Mouse (Mus musculus) forebrain, embryonic 16.5 days (tissue): ENCODE data around the gene Adrb1. TPM values are rescaled to one million over a fixed set of nuclear protein-coding genes. Genes with fewer than 3 reads are reported as not detected.

Experiments used
- ATAC-seq: fragments of 200-750 bp; cut with Nextera tagmentation; 2 replicates; pipeline ENCODE4 v1.8.0; 2017; ENCODE audit warnings: mild to moderate bottlenecking, moderate library complexity
- H3K27ac ChIP-seq: fragments of 300-500 bp; sonication (generic); 2 replicates; pipeline ENCODE4 v1.5.1; 2014; ENCODE audit warnings: low read length, control low read depth
- H3K27me3 ChIP-seq: fragments of 300-500 bp; sonication (generic); replicated peaks from 2 replicates; pipeline ENCODE4 v1.6.1; 2014; ENCODE audit warnings: low read length; ENCODE audit not compliant: control insufficient read depth, insufficient read depth
- H3K36me3 ChIP-seq: fragments of 300-500 bp; sonication (generic); 2 replicates; pipeline ENCODE4 v1.6.1; 2014; ENCODE audit not compliant: control insufficient read depth, insufficient read depth
- H3K4me1 ChIP-seq: fragments of 300-500 bp; sonication (generic); replicated peaks from 2 replicates; pipeline ENCODE4 v1.6.1; 2014; ENCODE audit warnings: low read length; ENCODE audit not compliant: control insufficient read depth, insufficient read depth
- H3K4me2 ChIP-seq: fragments of 300-500 bp; sonication (generic); 2 replicates; pipeline ENCODE4 v1.6.1; 2014; ENCODE audit warnings: mild to moderate bottlenecking, low read length, control low read depth
- H3K4me3 ChIP-seq: fragments of 300-500 bp; sonication (generic); replicated peaks from 2 replicates; pipeline ENCODE4 v1.5.1; 2014; ENCODE audit warnings: mild to moderate bottlenecking, low read length, control low read depth
- H3K9ac ChIP-seq: fragments of 300-500 bp; sonication (generic); replicated peaks from 2 replicates; pipeline ENCODE4 v1.6.1; 2014; ENCODE audit warnings: low read depth, low read length, control low read depth
- H3K9me3 ChIP-seq: fragments of 300-500 bp; sonication (generic); 2 replicates; pipeline ENCODE4 v1.6.1; 2016; ENCODE audit warnings: low read length; ENCODE audit not compliant: control insufficient read depth
- WGBS: fragments of 180-500 bp; shearing (Covaris S2); extraction: QIAGEN DNeasy Blood & Tissue Kit; methylation state at CpG from one replicate; pipeline ENCODE4 v1.1.7; 2014; 5-methylcytosine and 5-hydroxymethylcytosine counted together
- polyA plus RNA-seq: library from polyadenylated mRNA; unstranded; fragments of >200 nt; fragmentation: Nextera tagmentation; extraction: Ambion mirVana; gene quantifications from 2 replicates; pipeline ENCODE4 v1.2.1, GENCODE M21; 2015

Adrb1 gene
- polyA plus RNA-seq, 1 experiment from 2014 or later = 2.2 TPM

DNA sequence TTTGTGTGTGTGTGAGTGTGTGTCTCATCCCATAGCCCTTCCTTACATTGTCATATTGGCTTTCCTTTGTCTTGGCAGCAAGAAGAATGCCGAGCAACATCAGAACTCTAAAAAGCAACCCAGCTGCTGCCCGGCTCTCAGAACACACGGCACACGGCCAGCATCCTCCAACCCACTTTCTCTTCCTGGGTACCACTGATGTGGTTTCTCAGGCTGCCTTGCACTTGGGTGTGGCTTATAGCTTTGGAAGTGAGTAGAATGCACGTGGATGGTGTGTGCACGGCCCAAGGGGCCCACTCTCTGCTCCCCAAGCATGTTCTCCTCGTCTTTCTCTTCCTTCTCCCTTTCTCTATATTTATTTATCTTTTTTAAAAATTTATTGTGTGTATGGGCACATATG is 36.5 kb upstream of the Adrb1 start:
- ATAC-seq = no peak
- no peaks in the 10 kb centered on the region for H3K36me3 ChIP-seq
- 76% methylated on average over 7 of the region's 7 CpGs for WGBS

DNA sequence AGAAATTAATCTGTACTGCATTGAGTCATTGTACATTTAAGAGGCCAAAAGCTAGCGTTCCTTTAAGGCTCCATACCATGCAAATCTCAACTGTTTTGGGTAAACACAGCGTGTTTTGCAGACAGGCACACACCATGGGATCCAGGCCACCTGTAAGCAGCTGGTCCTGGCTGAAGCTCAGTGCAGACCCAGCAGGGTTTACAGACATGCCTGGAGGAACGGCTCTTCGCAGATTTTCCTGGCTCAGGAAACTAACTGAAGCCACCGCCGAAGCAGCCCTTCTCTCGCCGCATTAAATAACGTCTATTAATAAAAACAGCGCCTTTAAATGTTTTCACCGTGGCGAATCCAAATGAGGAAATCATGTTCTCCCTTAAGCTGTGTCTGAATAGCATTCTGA is 35.8 kb upstream of the Adrb1 start:
- 41% methylated on average over 12 of the region's 12 CpGs for WGBS
- Histone ChIP-seq H3K27ac (0 out of 2 replicates have a peak overlapping the region, but pooled peaks have one; percentile 8), H3K9ac (no peak overlapping the region), H3K4me3 (no peak overlapping the region), H3K36me3 (no peaks in the 10 kb centered on the region), H3K4me2 (no peak overlapping the region), H3K4me1 (peaks cover 16% of the 10 kb centered on the region), H3K9me3 (no peaks in the 10 kb centered on the region), H3K27me3 (no peaks in the 10 kb centered on the region)
- ATAC-seq = peak; percentile 58; the same call in 1 of the 2 replicates

More for the DNA sequence above, 36.5 kb upstream of the Adrb1 start:
- Histone ChIP-seq H3K4me2 (no peak overlapping the region), H3K4me1 (peaks cover 16% of the 10 kb centered on the region), H3K9me3 (no peaks in the 10 kb centered on the region), H3K4me3 (no peak overlapping the region), H3K27me3 (no peaks in the 10 kb centered on the region), H3K9ac (no peak overlapping the region), H3K27ac (no peak overlapping the region)

DNA sequence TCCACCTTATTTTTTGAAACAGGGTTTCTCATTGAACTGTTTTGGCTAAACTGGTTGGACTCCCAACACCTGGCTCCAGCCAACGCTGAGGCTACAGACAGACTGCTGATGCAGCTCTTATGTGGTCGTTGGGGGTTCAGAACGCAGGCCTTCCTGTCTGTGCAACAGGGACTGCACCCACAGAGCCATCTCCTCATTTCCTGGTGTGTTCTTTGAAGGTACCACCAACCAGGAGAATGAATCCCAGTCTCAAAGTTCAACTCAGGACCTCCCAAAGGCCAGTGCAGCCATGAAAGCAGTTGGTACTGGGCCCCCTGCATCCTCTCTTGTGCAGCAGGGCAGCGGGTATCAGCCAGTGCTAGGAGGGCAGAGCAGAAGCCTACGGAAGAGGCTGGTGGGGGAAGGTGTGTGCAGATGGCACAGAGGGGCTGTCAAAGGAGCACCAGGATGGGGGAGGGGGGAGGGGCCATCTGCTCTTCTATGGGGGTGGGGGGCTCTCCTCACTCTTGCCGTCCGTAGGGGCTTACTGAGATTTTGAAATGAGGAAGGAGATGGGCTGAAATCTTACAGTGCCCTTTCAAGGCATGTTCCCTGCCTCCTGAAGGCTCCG is 34.9 kb upstream of the Adrb1 start:
- Histone ChIP-seq H3K36me3 (no peaks in the 10 kb centered on the region), H3K4me1 (peaks cover 16% of the 10 kb centered on the region), H3K9me3 (no peaks in the 10 kb centered on the region), H3K27ac (no peak overlapping the region), H3K4me3 (no peak overlapping the region), H3K9ac (no peak overlapping the region), H3K4me2 (no peak overlapping the region), H3K27me3 (no peaks in the 10 kb centered on the region)
- ATAC-seq = no peak
- 76% methylated on average over 8 of the region's 8 CpGs for WGBS

DNA sequence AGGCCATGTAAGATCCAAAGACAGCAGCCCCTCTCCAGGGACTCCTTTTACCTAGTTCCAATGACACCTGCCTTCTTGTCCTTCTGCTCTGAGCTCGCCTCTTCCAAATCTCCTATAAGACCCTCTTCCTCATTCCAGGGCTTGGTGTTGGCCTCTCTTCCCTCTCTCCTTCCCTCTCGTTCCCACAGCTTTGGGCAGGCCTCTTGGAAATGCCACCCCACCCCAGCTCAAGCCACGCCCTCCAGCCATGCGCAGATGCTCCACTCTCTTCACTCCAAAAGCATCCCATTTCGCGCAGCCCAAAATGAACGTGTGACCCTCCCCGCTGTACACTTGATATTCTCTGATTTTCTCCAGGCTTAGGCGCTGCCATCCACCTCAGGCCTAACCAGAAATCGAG is 34.3 kb upstream of the Adrb1 start:
- Histone ChIP-seq H3K4me2 (no peak overlapping the region), H3K9me3 (no peaks in the 10 kb centered on the region), H3K27ac (no peak overlapping the region), H3K36me3 (no peaks in the 10 kb centered on the region), H3K9ac (no peak overlapping the region), H3K4me1 (peaks cover 16% of the 10 kb centered on the region), H3K27me3 (no peaks in the 10 kb centered on the region), H3K4me3 (no peak overlapping the region)
- 86% methylated on average over 10 of the region's 10 CpGs for WGBS
- ATAC-seq = no peak

DNA sequence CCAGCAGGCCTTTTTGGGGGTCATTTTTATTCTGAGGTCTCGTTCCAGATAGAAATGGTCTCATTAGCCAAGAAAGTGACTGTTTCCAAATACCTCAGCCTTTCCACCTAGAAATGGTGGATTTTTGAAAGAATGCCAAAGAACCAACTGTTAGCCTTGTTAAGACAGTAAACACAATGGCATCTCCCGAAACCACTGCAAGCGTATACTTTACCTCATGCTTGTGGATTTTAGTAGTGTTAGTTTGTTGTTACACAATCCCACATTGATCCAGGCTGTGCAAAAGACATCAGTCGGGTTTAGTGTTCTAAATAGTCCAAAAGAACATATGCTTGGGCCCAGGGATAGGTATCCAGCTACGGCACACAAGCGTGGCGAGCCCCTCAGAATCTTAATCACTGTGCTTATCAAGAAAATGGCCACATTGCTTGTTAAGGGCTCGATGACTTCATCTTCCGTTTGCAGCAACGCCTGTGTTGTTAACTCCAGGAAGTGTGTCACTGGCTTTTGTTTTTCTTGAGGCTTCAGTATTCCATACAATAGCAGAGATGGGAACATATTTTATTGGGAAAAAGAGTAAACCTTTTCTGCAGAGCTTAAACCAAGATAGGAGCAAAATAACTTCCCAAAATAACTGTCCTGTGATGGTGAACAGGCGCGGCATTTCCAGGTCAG is 33.2 kb upstream of the Adrb1 start:
- Histone ChIP-seq H3K36me3 (no peaks in the 10 kb centered on the region), H3K27ac (no peak overlapping the region), H3K9ac (no peak overlapping the region), H3K4me2 (no peak overlapping the region), H3K4me3 (no peak overlapping the region), H3K9me3 (no peaks in the 10 kb centered on the region), H3K4me1 (peaks cover 16% of the 10 kb centered on the region), H3K27me3 (no peaks in the 10 kb centered on the region)
- no peak for ATAC-seq
- WGBS = 55% methylated on average over 12 of the region's 12 CpGs

DNA sequence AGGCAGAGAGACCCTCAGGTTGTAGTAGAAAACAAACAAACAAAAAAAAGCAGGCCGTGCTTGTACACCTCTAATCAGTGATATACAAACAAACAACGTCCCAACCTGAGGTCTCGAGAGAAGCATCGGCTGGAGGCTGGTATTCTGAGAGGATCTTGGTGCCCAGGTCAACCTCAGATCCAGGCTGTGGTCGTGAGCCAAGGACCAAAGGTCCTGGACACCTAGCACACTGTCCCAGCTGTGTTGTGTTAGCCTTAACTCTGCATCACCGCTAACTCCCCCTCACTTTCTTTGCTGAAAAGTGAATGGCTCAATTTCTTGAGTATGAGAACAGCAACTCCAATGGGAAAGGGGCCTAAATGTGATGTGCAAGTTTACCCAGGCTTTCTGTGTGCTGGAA is 32.5 kb upstream of the Adrb1 start:
- no peak overlapping the region for H3K9ac ChIP-seq
- no peak for ATAC-seq
- no peaks in the 10 kb centered on the region for H3K27me3 ChIP-seq
- H3K4me3 ChIP-seq = no peak overlapping the region
- WGBS = 86% methylated on average over 6 of the region's 6 CpGs
- no peaks in the 10 kb centered on the region for H3K36me3 ChIP-seq
- H3K27ac ChIP-seq = no peak overlapping the region
- H3K4me1 ChIP-seq = peaks cover 16% of the 10 kb centered on the region
- no peak overlapping the region for H3K4me2 ChIP-seq
- no peaks in the 10 kb centered on the region for H3K9me3 ChIP-seq

DNA sequence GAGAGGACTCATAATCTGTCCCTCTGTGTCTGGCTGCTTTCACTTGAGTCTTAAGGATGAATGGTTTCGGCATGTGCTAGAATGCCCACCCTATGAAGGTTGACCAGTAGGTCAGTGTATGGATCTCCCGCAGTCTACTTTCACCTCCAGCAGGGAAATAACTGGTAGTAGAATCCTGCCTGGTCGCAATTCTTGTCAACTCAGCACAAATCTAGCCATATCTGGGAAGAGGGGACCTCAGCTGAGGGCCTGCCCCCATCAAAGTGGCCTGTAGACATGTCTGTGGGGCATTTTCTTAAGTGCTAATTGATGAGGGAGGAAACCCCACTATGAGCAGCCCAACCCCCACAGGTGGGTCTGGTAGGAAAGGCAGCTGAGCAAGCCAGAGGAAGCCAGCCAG is 30.9 kb upstream of the Adrb1 start:
- WGBS = 91% methylated on average over 3 of the region's 3 CpGs
- H3K9ac ChIP-seq = no peak overlapping the region
- peaks cover 15% of the 10 kb centered on the region for H3K4me1 ChIP-seq
- H3K27me3 ChIP-seq = no peaks in the 10 kb centered on the region
- ATAC-seq = no peak
- no peak overlapping the region for H3K4me3 ChIP-seq
- no peak overlapping the region for H3K4me2 ChIP-seq
- no peaks in the 10 kb centered on the region for H3K36me3 ChIP-seq
- H3K9me3 ChIP-seq = no peaks in the 10 kb centered on the region
- H3K27ac ChIP-seq = no peak overlapping the region

DNA sequence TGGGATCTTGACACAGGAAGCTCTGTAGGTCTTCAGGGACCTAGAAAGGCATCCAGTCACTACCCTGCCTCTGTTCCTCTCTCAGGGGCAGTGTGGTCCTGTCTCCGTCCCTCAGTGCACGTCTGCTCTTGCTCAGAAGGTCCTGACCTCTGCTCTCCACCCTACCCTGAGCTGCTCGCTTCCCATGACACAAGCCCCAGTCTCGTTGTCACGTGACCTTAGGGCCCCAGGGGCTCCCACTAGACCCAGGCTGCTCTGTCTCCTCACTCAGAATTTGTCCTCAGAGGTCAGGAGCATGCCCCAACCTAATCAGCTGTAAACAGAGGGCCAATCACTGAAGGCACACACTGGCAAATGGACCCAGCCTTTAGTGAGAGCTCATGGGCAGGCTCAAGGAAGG is 29.5 kb upstream of the Adrb1 start:
- no peak overlapping the region for H3K4me2 ChIP-seq
- H3K4me3 ChIP-seq = no peak overlapping the region
- peaks cover 5% of the 10 kb centered on the region for H3K4me1 ChIP-seq
- no peaks in the 10 kb centered on the region for H3K27me3 ChIP-seq
- no peaks in the 10 kb centered on the region for H3K36me3 ChIP-seq
- no peak overlapping the region for H3K9ac ChIP-seq
- no peaks in the 10 kb centered on the region for H3K9me3 ChIP-seq
- WGBS = 44% methylated on average over 5 of the region's 5 CpGs
- H3K27ac ChIP-seq = no peak overlapping the region
- no peak for ATAC-seq

GRCm38 (mm10) chr19:56697370-56698144 is 24.4 kb upstream of the Adrb1 start:
- H3K9me3 ChIP-seq = no peaks in the 10 kb centered on the region
- H3K27me3 ChIP-seq = no peaks in the 10 kb centered on the region
- H3K4me3 ChIP-seq = no peak overlapping the region
- peak; percentile 26; the same call in 1 of the 2 replicates for ATAC-seq
- no peak overlapping the region for H3K9ac ChIP-seq
- H3K4me2 ChIP-seq = no peak overlapping the region
- 84% methylated on average over 20 of the region's 20 CpGs for WGBS
- H3K36me3 ChIP-seq = no peaks in the 10 kb centered on the region
- H3K4me1 ChIP-seq = peaks cover 12% of the 10 kb centered on the region
- no peak overlapping the region for H3K27ac ChIP-seq
